Comparison of ENCODE assay signal across 17 mouse cellular contexts in the genomic region with DNA sequence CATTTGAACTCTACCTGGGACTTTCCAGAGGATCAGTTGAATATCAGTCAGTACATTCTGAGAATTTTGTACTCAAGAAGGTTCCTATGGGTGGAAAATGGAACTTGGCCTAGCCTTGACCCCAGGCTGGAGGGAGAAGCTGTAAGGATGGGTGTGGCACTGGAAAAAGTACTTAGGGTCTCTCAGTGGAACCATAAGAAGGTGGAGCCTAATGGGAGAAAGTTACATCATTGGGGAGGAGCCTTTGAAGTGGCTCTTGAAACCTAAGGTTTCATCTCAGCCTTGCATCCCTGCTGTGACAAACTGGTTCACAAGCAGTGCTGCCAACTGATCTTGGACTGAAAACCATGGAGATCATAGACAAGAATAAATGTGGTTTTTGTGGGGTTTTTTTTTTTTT.
"Had no signal": no experiment of that assay in that cellular context is flagged by ENCODE, and none has a peak within 500 bp of the region (broad histone marks: within the 10 kb centered on the region; RNA-seq: fewer than 3 reads in every experiment).

No protein-coding gene starts in this region.

- ATAC-seq: lung, postnatal 0 days; midbrain, embryonic 13.5 days; midbrain, embryonic 15.5 days had no signal

- H3K4me2 ChIP-seq: lung, embryonic 15.5 days; midbrain, embryonic 11.5 days; midbrain, embryonic 13.5 days; midbrain, embryonic 15.5 days; neural tube, embryonic 12.5 days; stomach, embryonic 15.5 days had no signal

- DNase-seq: lung, adult 2 months; lung, postnatal 14 days; lung, postnatal 36 days; right cerebral cortex, postnatal 14 days; thymus, adult 2 months; thymus, postnatal 25 days; thymus, postnatal 4 days had no signal

- H3K36me3 ChIP-seq: lung, embryonic 15.5 days; midbrain, embryonic 13.5 days; midbrain, embryonic 15.5 days; neural tube, embryonic 12.5 days; stomach, embryonic 15.5 days had no signal

- H3K4me3 ChIP-seq: lung, embryonic 15.5 days; megakaryocyte, embryonic 14.5 days; midbrain, embryonic 13.5 days; midbrain, embryonic 15.5 days; neural tube, embryonic 12.5 days; stomach, embryonic 15.5 days had no signal

- H3K9ac ChIP-seq: lung, embryonic 15.5 days; midbrain, embryonic 13.5 days; midbrain, embryonic 15.5 days; neural tube, embryonic 12.5 days; stomach, embryonic 15.5 days had no signal

- H3K27ac ChIP-seq: lung, embryonic 15.5 days; macrophage; midbrain, embryonic 13.5 days; midbrain, embryonic 15.5 days; neural tube, embryonic 12.5 days; stomach, embryonic 15.5 days; stomach, postnatal 0 days had no signal

- H3K9me3 ChIP-seq: lung, embryonic 15.5 days; megakaryocyte, embryonic 14.5 days; midbrain, embryonic 13.5 days; midbrain, embryonic 15.5 days; neural tube, embryonic 12.5 days; stomach, embryonic 15.5 days had no signal

- H3K4me1 ChIP-seq: lung, embryonic 15.5 days; megakaryocyte, embryonic 14.5 days; midbrain, embryonic 13.5 days; midbrain, embryonic 15.5 days; neural tube, embryonic 12.5 days; stomach, embryonic 15.5 days had no signal

- H3K27me3 ChIP-seq: lung, embryonic 15.5 days; megakaryocyte, embryonic 14.5 days; midbrain, embryonic 13.5 days; midbrain, embryonic 15.5 days; neural tube, embryonic 12.5 days; stomach, embryonic 15.5 days had no signal
